Comparison of ENCODE assay signal across 26 mouse cellular contexts in genomic region chr14:31473297-31473696, GRCm38 (mm10). TPM values are rescaled to one million over a fixed set of nuclear protein-coding genes. Genes with fewer than 3 reads are reported as not detected.
DNase-seq lines count a peak whose midpoint lies in the region; ATAC-seq and TF ChIP-seq lines count a peak whose summit lies in the region.
"Had no signal": no experiment of that assay in that cellular context is flagged by ENCODE, and none has a peak within 500 bp of the region (broad histone marks: within the 10 kb centered on the region; RNA-seq: fewer than 3 reads in every experiment).

No protein-coding gene starts in this region.

- H3K27me3 ChIP-seq in kidney, postnatal 0 days (ENCODE audit: insufficient read depth, low read length), result no peaks in the 10 kb centered on the region
- no peaks in the 10 kb centered on the region for H3K27me3 ChIP-seq in kidney, embryonic 14.5 days (ENCODE audit: control insufficient read depth, insufficient read depth, low read length)
- no peaks in the 10 kb centered on the region for H3K27me3 ChIP-seq in lung, postnatal 0 days (replicated peaks; ENCODE audit: insufficient read depth, low read length)
- no peaks in the 10 kb centered on the region for H3K27me3 ChIP-seq in stomach, postnatal 0 days (ENCODE audit: control insufficient read depth, insufficient read depth, low read length)
- H3K27me3 ChIP-seq: embryonic facial prominence, embryonic 12.5 days; hindbrain, embryonic 12.5 days; limb, embryonic 12.5 days; liver, embryonic 12.5 days; midbrain, embryonic 12.5 days had no signal

- TF ChIP-seq CTCF in gastrocnemius, adult 2 months (IDR thresholded peaks at IDR 0.05), result peak; percentile 8; the same call in 1 of the 2 replicates
- peak; percentile 46; the same call in 1 of the 2 replicates for TF ChIP-seq CTCF in kidney, postnatal 0 days (IDR thresholded peaks at IDR 0.05; ENCODE audit: low read depth)
- peak; percentile 35; the same call in 1 of the 2 replicates for TF ChIP-seq CTCF in lung, postnatal 0 days (IDR thresholded peaks at IDR 0.05)
- TF ChIP-seq CTCF in lung, adult 2 months (IDR thresholded peaks at IDR 0.05; ENCODE audit: insufficient read depth, low read length), result no peak
- peak; percentile 37 for TF ChIP-seq CTCF in stomach, postnatal 0 days (IDR thresholded peaks at IDR 0.05; ENCODE audit: low read depth)

- no peaks in the 10 kb centered on the region for H3K9me3 ChIP-seq in kidney, postnatal 0 days (replicated peaks; ENCODE audit: low read length)
- no peaks in the 10 kb centered on the region for H3K9me3 ChIP-seq in kidney, embryonic 14.5 days (ENCODE audit: control insufficient read depth, low read length)
- no peaks in the 10 kb centered on the region for H3K9me3 ChIP-seq in lung, postnatal 0 days (ENCODE audit: low read length)
- H3K9me3 ChIP-seq in stomach, postnatal 0 days (ENCODE audit: control insufficient read depth, low read length), result no peaks in the 10 kb centered on the region
- H3K9me3 ChIP-seq: embryonic facial prominence, embryonic 12.5 days; hindbrain, embryonic 12.5 days; limb, embryonic 12.5 days; liver, embryonic 12.5 days; midbrain, embryonic 12.5 days had no signal

- TF ChIP-seq EP300 in lung, postnatal 0 days (IDR thresholded peaks at IDR 0.05), result no peak
- TF ChIP-seq EP300 in stomach, postnatal 0 days (optimal IDR thresholded peaks at IDR 0.05), result no peak

- no peaks in the 10 kb centered on the region for H3K4me1 ChIP-seq in kidney, postnatal 0 days (replicated peaks; ENCODE audit: insufficient read depth, low read length)
- H3K4me1 ChIP-seq in kidney, embryonic 14.5 days (ENCODE audit: control insufficient read depth, insufficient read depth, low read length), result no peaks in the 10 kb centered on the region
- H3K4me1 ChIP-seq in lung, postnatal 0 days (ENCODE audit: insufficient read depth, low read depth, low read length), result no peaks in the 10 kb centered on the region
- H3K4me1 ChIP-seq in lung, adult 2 months (ENCODE audit: control insufficient read depth, insufficient read depth, low read length), result no peaks in the 10 kb centered on the region
- no peaks in the 10 kb centered on the region for H3K4me1 ChIP-seq in stomach, postnatal 0 days (replicated peaks; ENCODE audit: control insufficient read depth, insufficient read depth)
- H3K4me1 ChIP-seq: embryonic facial prominence, embryonic 12.5 days; hindbrain, embryonic 12.5 days; limb, embryonic 12.5 days; liver, embryonic 12.5 days; midbrain, embryonic 12.5 days had no signal

- WGBS in kidney, postnatal 0 days, result 81% methylated on average over 2 of the region's 2 CpGs
- 80% methylated on average over 2 of the region's 2 CpGs for WGBS in kidney, embryonic 14.5 days
- WGBS in lung, postnatal 0 days, result 85% methylated on average over 2 of the region's 2 CpGs
- WGBS in lung, adult 2 months, result 83% methylated on average over 2 of the region's 2 CpGs
- WGBS in stomach, postnatal 0 days, result 80% methylated on average over 2 of the region's 2 CpGs

- no peak overlapping the region for H3K9ac ChIP-seq in kidney, postnatal 0 days (ENCODE audit: low read depth, low read length)
- H3K9ac ChIP-seq in kidney, embryonic 14.5 days (ENCODE audit: low read depth, low read length), result no peak overlapping the region
- no peak overlapping the region for H3K9ac ChIP-seq in lung, postnatal 0 days (replicated peaks; ENCODE audit: low read depth)
- no peak overlapping the region for H3K9ac ChIP-seq in stomach, postnatal 0 days (ENCODE audit: low read length)
- H3K9ac ChIP-seq: embryonic facial prominence, embryonic 12.5 days; hindbrain, embryonic 12.5 days; limb, embryonic 12.5 days; liver, embryonic 12.5 days; midbrain, embryonic 12.5 days had no signal

- TF ChIP-seq POLR2A in lung, adult 2 months (IDR thresholded peaks at IDR 0.05; ENCODE audit: borderline replicate concordance, extremely low read depth, low read depth, low read length), result no peak

- intact Hi-C loops in gastrocnemius, adult 2 months (cut with DNase I), result loop anchor here (2.0 kb wide), 2 partner anchors 86 to 108 kb away; no protein-coding TSS in a partner anchor

- H3K4me3 ChIP-seq in gastrocnemius, adult 2 months, result no peak overlapping the region
- H3K4me3 ChIP-seq in kidney, postnatal 0 days (replicated peaks; ENCODE audit: low read depth, low read length), result no peak overlapping the region
- no peak overlapping the region for H3K4me3 ChIP-seq in kidney, embryonic 14.5 days (ENCODE audit: low read length)
- no peak overlapping the region for H3K4me3 ChIP-seq in lung, postnatal 0 days (ENCODE audit: low read depth, low read length)
- no peak overlapping the region for H3K4me3 ChIP-seq in lung, adult 2 months (replicated peaks; ENCODE audit: extremely low read depth, low read depth, low read length)
- no peak overlapping the region for H3K4me3 ChIP-seq in stomach, postnatal 0 days (ENCODE audit: low read depth, low read length)
- H3K4me3 ChIP-seq: embryonic facial prominence, embryonic 12.5 days; hindbrain, embryonic 12.5 days; left cerebral cortex, adult 2 months; limb, embryonic 12.5 days; liver, embryonic 12.5 days; megakaryocyte, embryonic 14.5 days; midbrain, embryonic 12.5 days had no signal

- H3K27ac ChIP-seq in gastrocnemius, adult 2 months, result no peak overlapping the region
- no peak overlapping the region for H3K27ac ChIP-seq in kidney, postnatal 0 days
- H3K27ac ChIP-seq in kidney, embryonic 14.5 days (ENCODE audit: low read depth, low read length), result no peak overlapping the region
- no peak overlapping the region for H3K27ac ChIP-seq in lung, postnatal 0 days (ENCODE audit: low read length)
- no peak overlapping the region for H3K27ac ChIP-seq in stomach, postnatal 0 days (replicated peaks)
- H3K27ac ChIP-seq: embryonic facial prominence, embryonic 12.5 days; hindbrain, embryonic 12.5 days; left cerebral cortex, adult 2 months; limb, embryonic 12.5 days; liver, embryonic 12.5 days; midbrain, embryonic 12.5 days had no signal

- no peak overlapping the region for H3K4me2 ChIP-seq in kidney, postnatal 0 days (ENCODE audit: low read length)
- H3K4me2 ChIP-seq in kidney, embryonic 14.5 days (replicated peaks; ENCODE audit: low read depth, low read length), result no peak overlapping the region
- H3K4me2 ChIP-seq in lung, postnatal 0 days (replicated peaks; ENCODE audit: low read depth, low read length), result no peak overlapping the region
- H3K4me2 ChIP-seq in stomach, postnatal 0 days (replicated peaks; ENCODE audit: low read depth), result no peak overlapping the region
- H3K4me2 ChIP-seq: embryonic facial prominence, embryonic 12.5 days; hindbrain, embryonic 12.5 days; limb, embryonic 12.5 days; liver, embryonic 12.5 days; midbrain, embryonic 12.5 days had no signal

- 0 out of 2 replicates have a peak, but pooled peaks cover under 1% of the 10 kb centered on the region for H3K36me3 ChIP-seq in kidney, postnatal 0 days (ENCODE audit: insufficient read depth, low read length)
- peaks cover 2% of the 10 kb centered on the region; the same call in 1 of the 2 replicates for H3K36me3 ChIP-seq in kidney, embryonic 14.5 days (ENCODE audit: control insufficient read depth, insufficient read depth, low read length)
- H3K36me3 ChIP-seq in lung, postnatal 0 days (ENCODE audit: insufficient read depth, low read length), result 0 out of 2 replicates have a peak, but pooled peaks cover under 1% of the 10 kb centered on the region
- no peaks in the 10 kb centered on the region for H3K36me3 ChIP-seq in stomach, postnatal 0 days (ENCODE audit: control insufficient read depth, insufficient read depth, low read length)

- ATAC-seq in kidney, postnatal 0 days (replicated peaks; ENCODE audit: low FRiP score, low read depth), result no peak
- ATAC-seq in kidney, embryonic 14.5 days (ENCODE audit: low FRiP score, low TSS enrichment), result no peak
- no peak for ATAC-seq in lung, postnatal 0 days
- no peak for ATAC-seq in stomach, postnatal 0 days (ENCODE audit: low FRiP score, low TSS enrichment)
- ATAC-seq: forebrain, embryonic 14.5 days; liver, embryonic 12.5 days had no signal

- DNase-seq in gastrocnemius, adult 2 months, result no peak
- no peak for DNase-seq in gastrocnemius, adult 18-20 months (ENCODE audit: low spot score)
- DNase-seq in kidney, postnatal 0 days (ENCODE audit: low spot score), result no peak
- no peak for DNase-seq in lung, postnatal 0 days (ENCODE audit: low spot score)
- no peak for DNase-seq in lung, adult 2 months
- no peak for DNase-seq in stomach, postnatal 0 days (ENCODE audit: low spot score)
- DNase-seq in ovary, postnatal 36 days (ENCODE audit: low spot score), result no peak
- DNase-seq: adrenal gland, postnatal 14 days; cerebellum, adult 11 months; cerebellum, adult 9-11 months; embryo, embryonic 11 days; gastrocnemius, postnatal 10 days; kidney, adult 18-20 months; kidney, postnatal 14 days; lung, postnatal 4 days; retina, postnatal 1 day; right cerebral cortex, postnatal 14 days had no signal

RNA-seq across cellular contexts. Expression of gene Eaf1, which starts 20.9 kb away (rescaled TPM):
- 10 to 100 TPM in 1 of 2 experiments, 1 to 10 TPM in 1; 7.1 to 11.5 TPM for total RNA-seq in gastrocnemius, adult 2 months (2021)
- 10 to 100 TPM; 10.3 to 13.1 TPM for total RNA-seq in gastrocnemius, adult 18-20 months (2021)
- polyA plus RNA-seq in kidney, postnatal 0 days (2015; fragmentation: Nextera tagmentation; extraction: Ambion mirVana), result 14.9 and 16.0 TPM in 2 replicates
- polyA plus RNA-seq in kidney, embryonic 14.5 days (2014; fragmentation: Nextera tagmentation; extraction: Ambion mirVana), result 14.7 and 29.0 TPM in 2 replicates
- 10.0 and 11.3 TPM in 2 replicates for polyA plus RNA-seq in lung, postnatal 0 days (2015; fragmentation: Nextera tagmentation; extraction: Ambion mirVana)
- polyA plus RNA-seq in lung, adult 2 months (2012; rRNA removed), result 38.1 and 48.4 TPM in 2 replicates
- 10.5 and 11.9 TPM in 2 replicates for polyA plus RNA-seq in stomach, postnatal 0 days (2015; fragmentation: Nextera tagmentation; extraction: Ambion mirVana)

RNA-seq across cellular contexts. Expression of gene Mettl6, which starts 21.5 kb away (rescaled TPM):
- total RNA-seq in gastrocnemius, adult 2 months (2021), result 1 to 10 TPM; 9.5 to 9.8 TPM
- 1 to 10 TPM; 7.3 to 8.2 TPM for total RNA-seq in gastrocnemius, adult 18-20 months (2021)
- polyA plus RNA-seq in kidney, postnatal 0 days (2015; fragmentation: Nextera tagmentation; extraction: Ambion mirVana), result 43.9 and 51.6 TPM in 2 replicates
- 56.0 and 62.4 TPM in 2 replicates for polyA plus RNA-seq in kidney, embryonic 14.5 days (2014; fragmentation: Nextera tagmentation; extraction: Ambion mirVana)
- 40.9 and 49.1 TPM in 2 replicates for polyA plus RNA-seq in lung, postnatal 0 days (2015; fragmentation: Nextera tagmentation; extraction: Ambion mirVana)
- polyA plus RNA-seq in lung, adult 2 months (2012; rRNA removed), result 5.4 and 10.2 TPM in 2 replicates
- polyA plus RNA-seq in stomach, postnatal 0 days (2015; fragmentation: Nextera tagmentation; extraction: Ambion mirVana), result 29.4 and 31.9 TPM in 2 replicates

RNA-seq across cellular contexts. Expression of gene Sh3bp5, which starts 37.4 kb away (rescaled TPM):
- total RNA-seq in gastrocnemius, adult 2 months (2021), result 10 to 100 TPM; 55.1 to 58.5 TPM
- 10 to 100 TPM; 53.6 to 65.7 TPM for total RNA-seq in gastrocnemius, adult 18-20 months (2021)
- 45.2 and 46.8 TPM in 2 replicates for polyA plus RNA-seq in kidney, postnatal 0 days (2015; fragmentation: Nextera tagmentation; extraction: Ambion mirVana)
- polyA plus RNA-seq in kidney, embryonic 14.5 days (2014; fragmentation: Nextera tagmentation; extraction: Ambion mirVana), result 6.7 and 14.3 TPM in 2 replicates
- 37.9 and 38.4 TPM in 2 replicates for polyA plus RNA-seq in lung, postnatal 0 days (2015; fragmentation: Nextera tagmentation; extraction: Ambion mirVana)
- 40.9 and 50.1 TPM in 2 replicates for polyA plus RNA-seq in lung, adult 2 months (2012; rRNA removed)
- 9.9 and 10.9 TPM in 2 replicates for polyA plus RNA-seq in stomach, postnatal 0 days (2015; fragmentation: Nextera tagmentation; extraction: Ambion mirVana)
